23 mouse cellular contexts compared by ENCODE assay signal in genomic region chr2:72541246-72541645, GRCm38 (mm10).
DNase-seq lines count a peak whose midpoint lies in the region; ATAC-seq and TF ChIP-seq lines count a peak whose summit lies in the region.
"Had no signal": no experiment of that assay in that cellular context is flagged by ENCODE, and none has a peak within 500 bp of the region (broad histone marks: within the 10 kb centered on the region; RNA-seq: fewer than 3 reads in every experiment).

No protein-coding gene starts in this region.

- H3K4me2 ChIP-seq in heart, embryonic 11.5 days = no peak overlapping the region
- H3K4me2 ChIP-seq in heart, embryonic 13.5 days = no peak overlapping the region
- H3K4me2 ChIP-seq in lung, postnatal 0 days (replicated peaks; ENCODE audit: low read depth, low read length) = no peak overlapping the region
- H3K4me2 ChIP-seq: embryonic facial prominence, embryonic 13.5 days; forebrain, embryonic 12.5 days; liver, embryonic 13.5 days; lung, embryonic 14.5 days; midbrain, embryonic 15.5 days; neural tube, embryonic 12.5 days had no signal

- no peak overlapping the region for H3K9ac ChIP-seq in heart, adult 2 months (ENCODE audit: low read depth, low read length)
- H3K9ac ChIP-seq in heart, embryonic 11.5 days (ENCODE audit: low read depth, low read length) = no peak overlapping the region
- no peak overlapping the region for H3K9ac ChIP-seq in heart, embryonic 13.5 days
- H3K9ac ChIP-seq in lung, postnatal 0 days (replicated peaks; ENCODE audit: low read depth) = no peak overlapping the region
- H3K9ac ChIP-seq: embryonic facial prominence, embryonic 13.5 days; forebrain, embryonic 12.5 days; liver, embryonic 13.5 days; lung, embryonic 14.5 days; midbrain, embryonic 15.5 days; neural tube, embryonic 12.5 days had no signal

- no peaks in the 10 kb centered on the region for H3K27me3 ChIP-seq in heart, adult 2 months (ENCODE audit: control insufficient read depth, insufficient read depth, low read length)
- H3K27me3 ChIP-seq in heart, embryonic 11.5 days (ENCODE audit: control insufficient read depth, insufficient read depth, low read length) = no peaks in the 10 kb centered on the region
- no peaks in the 10 kb centered on the region for H3K27me3 ChIP-seq in heart, embryonic 13.5 days (replicated peaks)
- H3K27me3 ChIP-seq in hindbrain, embryonic 10.5 days (ENCODE audit: insufficient read depth, poor library complexity, severe bottlenecking) = 0 out of 2 replicates have a peak, but pooled peaks cover 4% of the 10 kb centered on the region
- no peaks in the 10 kb centered on the region for H3K27me3 ChIP-seq in lung, postnatal 0 days (replicated peaks; ENCODE audit: insufficient read depth, low read length)
- H3K27me3 ChIP-seq: embryonic facial prominence, embryonic 13.5 days; forebrain, embryonic 12.5 days; liver, embryonic 13.5 days; neural tube, embryonic 12.5 days had no signal

- no peaks in the 10 kb centered on the region; the same call in 1 of the 2 replicates for H3K4me1 ChIP-seq in heart, adult 2 months (ENCODE audit: control insufficient read depth, insufficient read depth, low read length)
- peaks cover 3% of the 10 kb centered on the region; the same call in 1 of the 2 replicates for H3K4me1 ChIP-seq in heart, embryonic 11.5 days (ENCODE audit: control insufficient read depth, insufficient read depth, low read length)
- peaks cover 21% of the 10 kb centered on the region for H3K4me1 ChIP-seq in heart, embryonic 13.5 days
- H3K4me1 ChIP-seq in hindbrain, embryonic 10.5 days (replicated peaks) = no peaks in the 10 kb centered on the region
- H3K4me1 ChIP-seq in lung, postnatal 0 days (ENCODE audit: insufficient read depth, low read depth, low read length) = no peaks in the 10 kb centered on the region
- H3K4me1 ChIP-seq: embryonic facial prominence, embryonic 13.5 days; forebrain, embryonic 12.5 days; liver, embryonic 13.5 days; midbrain, embryonic 15.5 days; neural tube, embryonic 12.5 days had no signal

- no peak for ATAC-seq in heart, embryonic 11.5 days (replicated peaks; ENCODE audit: insufficient number of reproducible peaks, low FRiP score, low TSS enrichment)
- no peak for ATAC-seq in heart, embryonic 13.5 days (ENCODE audit: extremely low read depth, insufficient number of reproducible peaks, low FRiP score, low TSS enrichment)
- ATAC-seq in lung, postnatal 0 days = no peak
- ATAC-seq: hindbrain, postnatal 0 days; intestine, embryonic 16.5 days; midbrain, embryonic 15.5 days had no signal

- WGBS in heart, adult 2 months = 47% methylated on average over 5 of the region's 5 CpGs
- 51% methylated on average over 5 of the region's 5 CpGs for WGBS in heart, embryonic 11.5 days (ENCODE audit: insufficient replicate concordance)
- WGBS in heart, embryonic 13.5 days = 34% methylated on average over 5 of the region's 5 CpGs
- WGBS in hindbrain, embryonic 10.5 days = 90% methylated on average over 5 of the region's 5 CpGs
- WGBS in lung, postnatal 0 days = 48% methylated on average over 5 of the region's 5 CpGs

- no peaks in the 10 kb centered on the region for H3K9me3 ChIP-seq in heart, embryonic 11.5 days (replicated peaks; ENCODE audit: control insufficient read depth, low read length)
- no peaks in the 10 kb centered on the region for H3K9me3 ChIP-seq in heart, embryonic 13.5 days
- no peaks in the 10 kb centered on the region for H3K9me3 ChIP-seq in hindbrain, embryonic 10.5 days
- no peaks in the 10 kb centered on the region for H3K9me3 ChIP-seq in lung, postnatal 0 days (ENCODE audit: low read length)
- H3K9me3 ChIP-seq: embryonic facial prominence, embryonic 13.5 days; forebrain, embryonic 12.5 days; liver, embryonic 13.5 days; midbrain, embryonic 15.5 days; neural tube, embryonic 12.5 days had no signal

- DNase-seq in heart, adult 2 months = peak; percentile 39 to 59
- DNase-seq in adrenal gland, postnatal 14 days = peak; percentile 83
- peak; percentile 14 to 33 for DNase-seq in heart, postnatal 36 days
- DNase-seq in left cerebral cortex, postnatal 4 days = no peak
- no peak for DNase-seq in hindbrain, embryonic 10.5 days (ENCODE audit: low spot score)
- no peak for DNase-seq in lung, postnatal 0 days (ENCODE audit: low spot score)
- DNase-seq: cerebellum, adult 11-12 months; embryo, embryonic 11 days; gastrocnemius, postnatal 36 days; kidney, postnatal 36 days; liver, embryonic 13.5 days; lung, embryonic 14.5 days; lung, postnatal 4 days; thymus, postnatal 14 days had no signal

- no peaks in the 10 kb centered on the region for H3K79me2 ChIP-seq in heart, adult 2 months (replicated peaks; ENCODE audit: control insufficient read depth, insufficient read depth, low read length)

- no peak overlapping the region for H3K27ac ChIP-seq in heart, adult 2 months
- no peak overlapping the region for H3K27ac ChIP-seq in heart, embryonic 11.5 days (ENCODE audit: low read depth, low read length)
- H3K27ac ChIP-seq in heart, embryonic 13.5 days (replicated peaks) = peak overlapping the region; percentile 13; the same call in 1 of the 2 replicates
- H3K27ac ChIP-seq in hindbrain, embryonic 10.5 days = no peak overlapping the region
- no peak overlapping the region for H3K27ac ChIP-seq in lung, postnatal 0 days (ENCODE audit: low read length)
- H3K27ac ChIP-seq: embryonic facial prominence, embryonic 13.5 days; forebrain, embryonic 12.5 days; hindbrain, postnatal 0 days; liver, embryonic 13.5 days; midbrain, embryonic 15.5 days; neural tube, embryonic 12.5 days had no signal

- intact Hi-C loops in heart, adult 2 months (cut with DNase I) = no loop called here
- intact Hi-C loops in heart, postnatal 36 days (cut with DNase I) = no loop called here
- intact Hi-C loops in left cerebral cortex, postnatal 4 days (cut with DNase I) = no loop called here

- TF ChIP-seq EP300 in heart, adult 2 months (IDR thresholded peaks at IDR 0.05; ENCODE audit: insufficient read depth, low read depth, low read length) = peak; percentile 49; the same call in 1 of the 2 replicates
- TF ChIP-seq EP300 in lung, postnatal 0 days (IDR thresholded peaks at IDR 0.05) = no peak

- H3K4me3 ChIP-seq in heart, adult 2 months = no peak overlapping the region
- H3K4me3 ChIP-seq in heart, embryonic 11.5 days (ENCODE audit: low read depth, low read length) = no peak overlapping the region
- no peak overlapping the region for H3K4me3 ChIP-seq in heart, embryonic 13.5 days
- H3K4me3 ChIP-seq in hindbrain, embryonic 10.5 days = no peak overlapping the region
- no peak overlapping the region for H3K4me3 ChIP-seq in lung, postnatal 0 days (ENCODE audit: low read depth, low read length)
- H3K4me3 ChIP-seq: embryonic facial prominence, embryonic 13.5 days; erythroblast, embryonic 14.5 days; forebrain, embryonic 12.5 days; liver, embryonic 13.5 days; midbrain, embryonic 15.5 days; neural tube, embryonic 12.5 days had no signal

- TF ChIP-seq POLR2A in heart, adult 2 months (IDR thresholded peaks at IDR 0.05; ENCODE audit: insufficient read depth, low read depth, low read length) = no peak

- no peak for TF ChIP-seq CTCF in heart, adult 2 months (IDR thresholded peaks at IDR 0.05)
- no peak for TF ChIP-seq CTCF in lung, postnatal 0 days (IDR thresholded peaks at IDR 0.05)

- H3K36me3 ChIP-seq in heart, adult 2 months (ENCODE audit: control insufficient read depth, insufficient read depth, low read length) = no peaks in the 10 kb centered on the region
- H3K36me3 ChIP-seq in heart, embryonic 11.5 days (ENCODE audit: control insufficient read depth, insufficient read depth, low read length) = no peaks in the 10 kb centered on the region
- H3K36me3 ChIP-seq in heart, embryonic 13.5 days = no peaks in the 10 kb centered on the region
- H3K36me3 ChIP-seq in hindbrain, embryonic 10.5 days = no peaks in the 10 kb centered on the region
- no peaks in the 10 kb centered on the region for H3K36me3 ChIP-seq in lung, postnatal 0 days (ENCODE audit: insufficient read depth, low read length)
- H3K36me3 ChIP-seq: embryonic facial prominence, embryonic 13.5 days; forebrain, embryonic 12.5 days; liver, embryonic 13.5 days; midbrain, embryonic 15.5 days; neural tube, embryonic 12.5 days had no signal

Comparison
In these comparisons a context has a peak if more than half of its experiments do, and no peak if none do; other contexts are left out.
1. DNase-seq: peak in heart, adult 2 months (2 of 2), adrenal gland, postnatal 14 days (single experiment) and heart, postnatal 36 days (2 of 2); none in left cerebral cortex, postnatal 4 days (single experiment), hindbrain, embryonic 10.5 days (single experiment) and lung, postnatal 0 days (single experiment).